Mouse (Mus musculus): Measurements from ENCODE around the gene Trim9. TPM values are rescaled to one million over a fixed set of nuclear protein-coding genes. Genes with fewer than 3 reads are reported as not detected.

Trim9 gene
- polyA plus RNA-seq, 1 experiment, result 0.06 TPM

- DNase-seq (ENCODE audit: low spot score), result no peak
Measured at GRCm38 (mm10) chr12:70212501-70212900, 134.9 kb downstream of the Trim9 start.

GRCm38 (mm10) chr12:70208214-70208613, 139.2 kb downstream of the Trim9 start:
- no peak for DNase-seq (ENCODE audit: low spot score)

- DNase-seq (ENCODE audit: low spot score), result no peak
Measured at GRCm38 (mm10) chr12:70204433-70204832, 143.0 kb downstream of the Trim9 start.

- DNase-seq (ENCODE audit: low spot score), result no peak
Measured at GRCm38 (mm10) chr12:70201926-70202529, 145.4 kb downstream of the Trim9 start.

- no peak for DNase-seq (ENCODE audit: low spot score)
Measured at GRCm38 (mm10) chr12:70196341-70196740, 151.1 kb downstream of the Trim9 start.

GRCm38 (mm10) chr12:70195426-70195825, 152.0 kb downstream of the Trim9 start:
- no peak for DNase-seq (ENCODE audit: low spot score)

Other genes starting within 250 kb of the Trim9 start
- gene Nin, start 233.9 kb downstream of the Trim9 start, polyA plus RNA-seq (2012; rRNA removed), result 9.5 and 12.5 TPM in 2 replicates
- 0.01 and 0.03 TPM in 2 replicates for gene Abhd12b, start 193.5 kb downstream of the Trim9 start, polyA plus RNA-seq (2012; rRNA removed)
- 26.2 and 27.3 TPM in 2 replicates for gene Pygl, start 116.1 kb downstream of the Trim9 start, polyA plus RNA-seq (2012; rRNA removed)
- 28.7 and 30.2 TPM in 2 replicates for gene Tmx1, start 105.5 kb upstream of the Trim9 start, polyA plus RNA-seq (2012; rRNA removed)